Mouse (Mus musculus) myocyte (in vitro differentiated cells): ENCODE data around the gene Ky. TPM values are rescaled to one million over a fixed set of nuclear protein-coding genes. Genes with fewer than 3 reads are reported as not detected.
A peak's percentile ranks its signal among the peaks of the same experiment; 100 is the strongest.

Source experiments
- H3K27me3 ChIP-seq: one replicate; pipeline ENCODE4 v1.6.1; 2011; ENCODE audit not compliant: control insufficient read depth, insufficient read depth, insufficient read length
- H3K36me3 ChIP-seq: one replicate; pipeline ENCODE4 v1.6.1; 2011; ENCODE audit not compliant: control insufficient read depth, insufficient read depth
- H3K4me2 ChIP-seq: one replicate; pipeline ENCODE4 v1.6.1; 2011; ENCODE audit warnings: low read depth, control low read depth
- H3K4me3 ChIP-seq: one replicate; pipeline ENCODE4 v1.5.1; 2011; ENCODE audit warnings: mild to moderate bottlenecking, control low read depth, moderate library complexity
- H3K79me2 ChIP-seq: one replicate; pipeline ENCODE4 v1.6.1; 2011; ENCODE audit not compliant: control insufficient read depth, insufficient read depth
- H3ac ChIP-seq: one replicate; pipeline ENCODE4 v1.6.1; 2011; ENCODE audit not compliant: control insufficient read depth, insufficient read length
- CEBPB ChIP-seq: IDR thresholded peaks from 2 replicates; pipeline ENCODE4 v1.6.1; 2011; ENCODE audit warnings: mild to moderate bottlenecking, moderate library complexity; ENCODE audit not compliant: poor library complexity, insufficient read depth, severe bottlenecking
- E2F4 ChIP-seq: IDR thresholded peaks from one replicate; pipeline ENCODE4 v1.6.1; 2011; ENCODE audit warnings: mild to moderate bottlenecking, control low read depth, moderate library complexity; ENCODE audit not compliant: insufficient read depth
- MAX ChIP-seq: IDR thresholded peaks from one replicate; pipeline ENCODE4 v1.6.1; 2011; ENCODE audit warnings: low read depth, mild to moderate bottlenecking, control low read depth
- MYOD1 ChIP-seq, 3 experiments: IDR thresholded peaks; one replicate each; pipeline ENCODE4 v1.6.1; 2011; ENCODE audit warnings: control low read depth in 2 of 3, low read depth in 2 of 3, mild to moderate bottlenecking in 2 of 3, moderate library complexity in 1 of 3; ENCODE audit not compliant: insufficient read length in 2 of 3, control insufficient read depth in 1 of 3
- MYOG ChIP-seq, 3 experiments: IDR thresholded peaks; one replicate each; pipeline ENCODE4 v1.6.1; 2011; ENCODE audit warnings: control low read depth in 2 of 3, low read depth in 2 of 3, mild to moderate bottlenecking in 2 of 3; ENCODE audit not compliant: insufficient read length in 2 of 3, control insufficient read depth in 1 of 3, insufficient read depth in 1 of 3
- POLR2A ChIP-seq: IDR thresholded peaks from one replicate; pipeline ENCODE4 v1.6.1; 2011; ENCODE audit warnings: low read depth, mild to moderate bottlenecking, control low read depth, moderate library complexity; ENCODE audit not compliant: insufficient read length
- POLR2AphosphoS2 ChIP-seq: IDR thresholded peaks from one replicate; pipeline ENCODE4 v1.6.1; 2011; ENCODE audit warnings: low read depth, control low read depth; ENCODE audit not compliant: insufficient read length
- REST ChIP-seq: IDR thresholded peaks from one replicate; pipeline ENCODE4 v1.6.1; 2011; ENCODE audit warnings: mild to moderate bottlenecking, control low read depth, moderate library complexity; ENCODE audit not compliant: insufficient read depth, insufficient read length
- SRF ChIP-seq: IDR thresholded peaks from one replicate; pipeline ENCODE4 v1.6.1; 2011; ENCODE audit warnings: low read depth; ENCODE audit not compliant: control insufficient read depth, insufficient read length
- TCF12 ChIP-seq: IDR thresholded peaks from one replicate; pipeline ENCODE4 v1.6.1; 2011; ENCODE audit warnings: mild to moderate bottlenecking, control low read depth; ENCODE audit not compliant: poor library complexity, insufficient read depth, severe bottlenecking
- TCF3 ChIP-seq: IDR thresholded peaks from one replicate; pipeline ENCODE4 v1.6.1; 2011; ENCODE audit warnings: low read depth, control low read depth; ENCODE audit not compliant: insufficient read length
- USF1 ChIP-seq: IDR thresholded peaks from one replicate; pipeline ENCODE4 v1.6.1; 2011; ENCODE audit warnings: low read depth, mild to moderate bottlenecking, control low read depth, moderate library complexity
- polyA plus RNA-seq: library from polyadenylated mRNA; unstranded; fragments of >200 nt; fragmentation: generic; extraction: Trizol; gene quantifications from one replicate; pipeline ENCODE4 v1.2.1, GENCODE M21; 2012; ENCODE audit warnings: missing spikeins

Ky gene
- polyA plus RNA-seq, 1 experiment: 0.40 TPM

DNA sequence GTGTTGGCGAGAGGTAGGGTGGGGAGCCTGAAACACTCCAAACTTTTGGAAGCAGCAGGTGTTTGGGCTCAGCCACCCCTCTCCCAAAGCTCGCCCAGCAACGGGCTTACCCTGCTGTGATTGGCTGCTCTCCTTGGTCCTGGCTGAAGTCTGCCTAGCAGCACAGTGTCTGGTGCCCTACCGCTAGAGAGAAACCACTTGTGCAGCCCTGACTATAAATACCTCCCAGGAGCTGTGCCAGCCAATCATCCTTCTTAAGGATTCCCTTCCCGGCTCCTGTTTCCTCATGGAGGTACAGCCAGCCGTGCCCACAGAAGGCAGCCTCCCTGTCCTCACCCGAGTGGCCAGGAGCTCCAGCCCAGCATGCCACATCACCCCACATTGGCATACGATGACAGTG, 5.9 kb downstream of the Ky start:
- H3K4me3 ChIP-seq: no peak overlapping the region
- H3ac ChIP-seq: no peak overlapping the region
- no peaks in the 10 kb centered on the region for H3K79me2 ChIP-seq
- H3K4me2 ChIP-seq: no peak overlapping the region
- no peaks in the 10 kb centered on the region for H3K36me3 ChIP-seq
- TF ChIP-seq MAX: no peak
- no peak for TF ChIP-seq POLR2AphosphoS2
- no peak for TF ChIP-seq CEBPB
- peak in 1 of 3 experiments; percentile 71 for TF ChIP-seq MYOG (IDR thresholded peaks at IDR 0.05; ENCODE audit: control insufficient read depth in 1 of 3, insufficient read depth in 1 of 3, insufficient read length in 2 of 3, low read depth in 2 of 3)
- TF ChIP-seq REST: peak; percentile 73
- TF ChIP-seq TCF3: no peak
- no peak for TF ChIP-seq SRF
- no peak for TF ChIP-seq TCF12
- no peak for TF ChIP-seq POLR2A
- TF ChIP-seq USF1: no peak
- peak in 1 of 3 experiments; percentile 37 for TF ChIP-seq MYOD1 (IDR thresholded peaks at IDR 0.05; ENCODE audit: control insufficient read depth in 1 of 3, insufficient read length in 2 of 3, low read depth in 2 of 3)
- no peak for TF ChIP-seq E2F4
- H3K27me3 ChIP-seq: peaks cover 63% of the 10 kb centered on the region

DNA sequence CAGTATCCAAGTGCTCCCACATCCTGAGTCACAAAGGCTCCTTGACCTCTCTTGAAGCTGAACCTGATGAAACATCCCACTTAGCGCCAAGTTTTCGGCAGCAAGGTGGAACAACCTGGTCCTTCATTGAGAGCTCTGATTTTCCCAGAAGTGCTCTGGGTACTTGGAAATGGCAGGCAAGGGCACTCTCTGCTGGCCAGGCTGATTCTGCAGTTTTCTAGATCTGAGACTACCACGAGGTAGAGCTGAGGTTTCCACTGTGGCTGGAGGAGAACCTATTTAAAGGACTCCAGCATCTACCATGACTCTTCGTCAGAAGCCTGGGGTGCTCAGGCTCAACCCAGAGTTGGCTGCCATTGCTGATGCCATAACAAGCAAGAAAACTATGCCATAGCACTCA, 8.0 kb downstream of the Ky start:
- Histone ChIP-seq H3K79me2 (no peaks in the 10 kb centered on the region), H3K36me3 (no peaks in the 10 kb centered on the region), H3K4me3 (no peak overlapping the region), H3K4me2 (no peak overlapping the region), H3ac (no peak overlapping the region), H3K27me3 (peaks cover 54% of the 10 kb centered on the region)
- no peak for TF ChIP-seq SRF
- TF ChIP-seq POLR2A: no peak
- TF ChIP-seq E2F4: no peak
- no peak for TF ChIP-seq CEBPB
- no peak for TF ChIP-seq USF1

DNA sequence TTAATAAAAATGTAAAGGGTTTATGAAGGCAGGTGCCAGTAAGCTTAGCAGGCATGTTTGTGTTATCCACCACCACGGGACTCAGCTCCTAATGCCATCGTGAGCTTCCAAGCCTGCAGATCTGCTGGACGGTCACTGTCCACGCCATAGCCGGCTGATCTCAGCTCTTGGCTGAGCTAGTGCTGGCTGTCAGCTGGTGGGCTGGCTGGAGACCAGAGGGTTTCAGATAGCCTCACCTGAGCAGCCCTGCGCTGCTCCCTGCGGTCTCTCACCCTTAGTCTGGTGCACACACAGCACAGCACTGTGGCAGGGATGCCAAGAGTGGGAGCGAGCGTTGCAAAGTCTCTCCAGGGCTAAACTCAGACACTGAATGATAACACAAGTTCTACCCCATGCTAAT, 12.9 kb downstream of the Ky start:
- TF ChIP-seq MYOG (IDR thresholded peaks at IDR 0.05; ENCODE audit: control insufficient read depth in 1 of 3, insufficient read depth in 1 of 3, insufficient read length in 2 of 3, low read depth in 2 of 3) (peak in 1 of 3 experiments; percentile 31), MAX (no peak), MYOD1 (IDR thresholded peaks at IDR 0.05; ENCODE audit: control insufficient read depth in 1 of 3, insufficient read length in 2 of 3, low read depth in 2 of 3) (peak in 1 of 3 experiments; percentile 1)
- H3K36me3 ChIP-seq: no peaks in the 10 kb centered on the region
- H3K27me3 ChIP-seq: peaks cover 40% of the 10 kb centered on the region
- H3K79me2 ChIP-seq: no peaks in the 10 kb centered on the region
- no peak overlapping the region for H3K4me2 ChIP-seq
- H3K4me3 ChIP-seq: no peak overlapping the region
- H3ac ChIP-seq: no peak overlapping the region

DNA sequence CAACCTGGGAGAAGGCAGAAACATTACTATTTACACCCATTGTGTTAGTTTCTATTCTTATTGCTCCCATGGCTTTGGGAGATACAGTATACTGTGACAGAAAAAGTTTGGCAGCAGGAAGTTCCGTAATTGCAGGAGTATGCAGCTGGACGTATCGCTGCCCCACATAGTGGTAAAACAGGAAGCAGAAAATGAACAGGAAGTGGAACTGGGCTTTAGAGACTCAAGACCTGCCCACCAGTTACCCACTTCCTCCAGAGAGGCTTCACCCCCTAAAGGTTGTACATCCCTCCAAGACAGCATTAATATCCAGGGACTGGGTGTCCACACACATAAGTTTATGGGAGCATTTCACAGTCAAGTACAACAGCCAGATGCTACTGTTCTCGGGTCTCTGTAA, 15.8 kb downstream of the Ky start:
- Histone ChIP-seq H3K4me3 (no peak overlapping the region), H3K4me2 (no peak overlapping the region), H3K36me3 (no peaks in the 10 kb centered on the region), H3ac (no peak overlapping the region), H3K27me3 (peaks cover 14% of the 10 kb centered on the region), H3K79me2 (no peaks in the 10 kb centered on the region)
- TF ChIP-seq POLR2AphosphoS2 (no peak), USF1 (no peak), REST (no peak), CEBPB (no peak), MAX (no peak), POLR2A (no peak), MYOD1 (IDR thresholded peaks at IDR 0.05; ENCODE audit: control insufficient read depth in 1 of 3, insufficient read length in 2 of 3, low read depth in 2 of 3) (no peak), SRF (no peak), E2F4 (no peak), TCF3 (no peak), TCF12 (no peak), MYOG (IDR thresholded peaks at IDR 0.05; ENCODE audit: control insufficient read depth in 1 of 3, insufficient read depth in 1 of 3, insufficient read length in 2 of 3, low read depth in 2 of 3) (no peak)

DNA sequence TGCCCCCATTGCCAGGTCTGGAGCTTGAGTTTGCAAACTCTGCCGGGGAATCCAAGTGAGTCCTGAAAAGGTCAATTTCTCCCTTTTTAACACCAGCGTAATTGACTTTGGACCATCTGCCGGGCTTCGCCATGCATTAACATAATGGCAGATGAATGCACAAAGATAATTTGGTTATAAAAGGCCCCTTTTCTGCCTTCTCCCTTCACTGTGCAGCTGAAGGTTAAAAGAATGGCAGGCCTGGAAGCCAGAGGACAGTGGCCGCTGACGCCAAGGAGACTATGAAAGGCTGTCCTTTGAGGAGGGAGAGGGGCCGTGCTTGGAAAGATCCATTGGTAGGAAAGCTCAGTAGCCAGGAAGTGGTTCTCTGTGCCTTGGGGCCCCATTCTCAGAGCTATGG, 22.6 kb downstream of the Ky start:
- Histone ChIP-seq H3K36me3 (no peaks in the 10 kb centered on the region), H3K4me2 (no peak overlapping the region), H3K4me3 (no peak overlapping the region), H3K79me2 (no peaks in the 10 kb centered on the region), H3K27me3 (peaks cover 14% of the 10 kb centered on the region), H3ac (no peak overlapping the region)
- no peak for TF ChIP-seq TCF3
- TF ChIP-seq CEBPB: no peak
- TF ChIP-seq TCF12: no peak
- TF ChIP-seq REST: no peak
- TF ChIP-seq E2F4: no peak
- TF ChIP-seq USF1: no peak
- TF ChIP-seq SRF: no peak
- no peak for TF ChIP-seq POLR2AphosphoS2
- no peak for TF ChIP-seq MYOG (IDR thresholded peaks at IDR 0.05; ENCODE audit: control insufficient read depth in 1 of 3, insufficient read depth in 1 of 3, insufficient read length in 2 of 3, low read depth in 2 of 3)
- no peak for TF ChIP-seq MAX
- no peak for TF ChIP-seq POLR2A
- TF ChIP-seq MYOD1 (IDR thresholded peaks at IDR 0.05; ENCODE audit: control insufficient read depth in 1 of 3, insufficient read length in 2 of 3, low read depth in 2 of 3): no peak
